Mouse (Mus musculus) MEL-GATA-1-ER (cell line): ENCODE results near the gene 2810006K23Rik.
"Not testable (repeated sequence)": the region's sequence is repeated elsewhere in the genome, so short reads cannot be mapped to it uniquely, and the experiment has no call there.

Experiments
- DNase-seq: peaks from one replicate; pipeline ENCODE4 v3.0.0-alpha.2; 2012; ENCODE audit warnings: low read depth; ENCODE audit errors: extremely low read depth

Gene 2810006K23Rik

GRCm38 (mm10) chr5:124342897-124343296 is 15.0 kb downstream of the 2810006K23Rik start:
- no peak for DNase-seq

- DNase-seq: no peak
Observed at GRCm38 (mm10) chr5:124349196-124349595, 21.3 kb downstream of the 2810006K23Rik start.

GRCm38 (mm10) chr5:124350350-124350749 is 22.5 kb downstream of the 2810006K23Rik start:
- no peak for DNase-seq

GRCm38 (mm10) chr5:124351111-124351560 is 23.2 kb downstream of the 2810006K23Rik start:
- no peak for DNase-seq

- no peak for DNase-seq
Observed at GRCm38 (mm10) chr5:124351604-124352003, 23.7 kb downstream of the 2810006K23Rik start.

GRCm38 (mm10) chr5:124352141-124352920 is 24.4 kb downstream of the 2810006K23Rik start:
- DNase-seq: no peak

GRCm38 (mm10) chr5:124353011-124353725 is 25.3 kb downstream of the 2810006K23Rik start:
- no peak for DNase-seq

GRCm38 (mm10) chr5:124353726-124354547 is 26.0 kb downstream of the 2810006K23Rik start:
- DNase-seq: no peak

GRCm38 (mm10) chr5:124354574-124355424 is 26.9 kb downstream of the 2810006K23Rik start:
- DNase-seq: peak; percentile 56

GRCm38 (mm10) chr5:124355425-124355959 is 27.6 kb downstream of the 2810006K23Rik start:
- DNase-seq: no peak

- no peak for DNase-seq
Observed at GRCm38 (mm10) chr5:124356695-124357094, 28.8 kb downstream of the 2810006K23Rik start.

GRCm38 (mm10) chr5:124359641-124360040 is 31.8 kb downstream of the 2810006K23Rik start:
- no peak for DNase-seq

GRCm38 (mm10) chr5:124362982-124363381 is 35.1 kb downstream of the 2810006K23Rik start, which contains the start of gene Cdk2ap1:
Gene Cdk2ap1, minus strand, starts transcription at chr5:124363082.
- not testable (repeated sequence) for DNase-seq

- no peak for DNase-seq
Observed at GRCm38 (mm10) chr5:124364173-124364918, 36.5 kb downstream of the 2810006K23Rik start.

- DNase-seq: no peak
Observed at GRCm38 (mm10) chr5:124365754-124366153, 37.9 kb downstream of the 2810006K23Rik start.

- no peak for DNase-seq
Observed at GRCm38 (mm10) chr5:124366721-124367120, 38.8 kb downstream of the 2810006K23Rik start.

GRCm38 (mm10) chr5:124374298-124374697 is 46.4 kb downstream of the 2810006K23Rik start:
- DNase-seq: no peak

GRCm38 (mm10) chr5:124376401-124376800 is 48.5 kb downstream of the 2810006K23Rik start:
- DNase-seq: no peak

GRCm38 (mm10) chr5:124377149-124377548 is 49.3 kb downstream of the 2810006K23Rik start:
- no peak for DNase-seq
